Mouse (Mus musculus): ENCODE results near the gene Gm10447. TPM values are rescaled to one million over a fixed set of nuclear protein-coding genes. Genes with fewer than 3 reads are reported as not detected.

The Gm10447 gene
- total RNA-seq (2023): not detected

GRCm38 (mm10) chr11:53456474-53457371 lies at the start of gene Gm10447, which contains the start of gene Shroom1:
Gene Gm10447, minus strand, starts transcription at chr11:53457110.
Gene Shroom1, plus strand, starts transcription at chr11:53457205.

DNA sequence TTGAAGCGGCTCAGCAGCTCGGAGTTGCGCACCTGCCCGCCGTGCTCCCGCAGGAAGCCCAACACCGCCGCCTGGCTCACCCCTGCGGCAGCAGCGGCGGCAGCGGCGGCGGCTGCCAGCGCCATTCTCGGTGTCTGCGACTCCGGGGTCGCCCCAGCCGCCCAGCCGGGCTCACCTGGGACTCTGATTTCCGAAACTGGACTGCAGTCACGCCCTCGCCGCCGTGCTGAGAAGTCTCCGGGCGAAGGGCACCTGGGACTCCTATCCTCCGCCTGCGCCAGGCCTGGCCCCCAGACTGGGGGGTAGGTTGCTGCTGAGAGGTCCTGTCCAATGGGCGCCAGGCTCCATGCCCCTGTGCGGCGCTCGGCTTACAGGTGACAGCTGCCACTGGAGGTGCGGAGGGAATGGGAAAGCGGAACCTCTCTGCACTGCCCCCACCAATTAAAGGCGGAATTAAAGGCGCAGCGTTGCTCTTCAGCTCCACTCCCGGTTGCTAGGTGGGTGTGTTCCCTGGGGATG lies 22.9 kb upstream of the Gm10447 start, which contains the start of the genes Gm9945 and Sowaha:
Gene Gm9945 (plus strand): TSS at position 384 of the 519 bp plus-strand sequence.
Gene Sowaha (minus strand): TSS at position 492 of the 519 bp plus-strand sequence.

GRCm38 (mm10) chr11:53469968-53470695 lies 13.2 kb upstream of the Gm10447 start, which contains the start of gene Gm9837:
Gene Gm9837, minus strand, starts transcription at chr11:53470479.

DNA sequence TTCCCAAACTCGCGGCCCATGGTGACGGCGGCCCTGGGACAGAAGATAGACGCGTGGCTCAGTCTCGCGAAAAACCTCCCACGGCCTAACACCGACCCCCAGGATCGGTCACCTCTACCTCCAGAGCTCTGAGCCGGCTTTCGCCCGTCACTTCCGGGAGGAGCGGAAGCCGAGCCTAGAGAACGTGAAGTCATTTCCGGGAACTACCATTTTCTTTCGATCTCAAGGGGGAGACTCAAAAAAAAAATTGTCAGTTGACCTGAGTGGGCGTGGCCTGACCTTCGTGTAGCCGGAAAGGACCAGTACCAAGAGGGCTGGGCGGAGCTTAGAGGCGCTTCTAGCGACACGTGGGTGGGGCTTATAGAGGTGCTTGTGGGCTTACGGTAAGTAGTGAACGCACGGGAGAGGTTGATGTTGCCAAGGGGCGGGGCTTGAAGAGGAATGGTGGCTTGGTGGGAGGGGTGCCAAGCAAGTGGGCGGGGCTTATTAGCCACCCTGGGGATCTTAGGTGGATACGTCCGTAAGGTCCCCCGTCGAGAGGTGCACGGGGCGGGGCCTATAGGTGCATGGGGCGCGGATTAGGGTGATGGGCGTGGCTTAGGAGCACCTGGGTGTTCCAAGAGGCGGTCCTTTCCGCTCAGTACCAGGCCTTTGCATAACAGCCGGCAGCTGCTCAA lies 26.1 kb downstream of the Gm10447 start, which contains the start of the genes Uqcrq and Gdf9:
Gene Uqcrq (minus strand): TSS at position 162 of the 677 bp plus-strand sequence.
Gene Gdf9 (plus strand): TSS at position 354 of the 677 bp plus-strand sequence.

GRCm38 (mm10) chr11:53423036-53423435 lies 33.9 kb downstream of the Gm10447 start, which contains the start of gene Leap2:
Gene Leap2, minus strand, starts transcription at chr11:53423170.

Other genes starting within 250 kb of the Gm10447 start
- 10 to 100 TPM; 87.9 to 98.8 TPM for gene Hspa4, start 156.7 kb downstream of the Gm10447 start, total RNA-seq (2023)
- 10 to 100 TPM; 14.6 to 29.3 TPM for gene Zcchc10, start 132.4 kb downstream of the Gm10447 start, total RNA-seq (2023)
- gene Aff4, start 106.3 kb downstream of the Gm10447 start, total RNA-seq (2023): 100 to 1,000 TPM; 170 to 172 TPM
- gene Leap2, start 33.9 kb downstream of the Gm10447 start, total RNA-seq (2023): not detected
- gene Uqcrq, start 26.3 kb downstream of the Gm10447 start, total RNA-seq (2023): 100 to 1,000 TPM; 172 to 178 TPM
- gene Gdf9, start 26.1 kb downstream of the Gm10447 start, total RNA-seq (2023): 1 to 10 TPM; 1.3 to 3.0 TPM
- not detected for gene Shroom1, start 95 bp upstream of the Gm10447 start, total RNA-seq (2023)
- gene Gm9837, start 13.4 kb upstream of the Gm10447 start, total RNA-seq (2023): not detected
- not detected for gene Gm9945, start 23.1 kb upstream of the Gm10447 start, total RNA-seq (2023)
- gene Sowaha, start 23.2 kb upstream of the Gm10447 start, total RNA-seq (2023): not detected
- 1 to 10 TPM; 2.8 to 6.4 TPM for gene Sept8, start 62.1 kb upstream of the Gm10447 start, total RNA-seq (2023)
- 1 to 10 TPM; 4.7 to 5.6 TPM for gene Kif3a, start 110.3 kb upstream of the Gm10447 start, total RNA-seq (2023)
- 1 to 10 TPM; 1.2 to 2.4 TPM for gene Il4, start 161.6 kb upstream of the Gm10447 start, total RNA-seq (2023)
- gene Il13, start 177.6 kb upstream of the Gm10447 start, total RNA-seq (2023): under 1 TPM in 1 of 2 experiments, not detected in 1; 0.47 TPM

Data from T-cell, adult 66 days (primary cell).